Mouse (Mus musculus) heart, embryonic 15.5 days (tissue): ENCODE measurements around the gene Bola1. TPM values are rescaled to one million over a fixed set of nuclear protein-coding genes. Genes with fewer than 3 reads are reported as not detected.
"Not testable (repeated sequence)": the region's sequence is repeated elsewhere in the genome, so short reads cannot be mapped to it uniquely, and the experiment has no call there.

Experiments
- ATAC-seq: fragments of 200-750 bp; cut with Nextera tagmentation; replicated peaks from 2 replicates; pipeline ENCODE4 v1.8.0; 2017; ENCODE audit warnings: low read depth, moderate TSS enrichment; ENCODE audit not compliant: insufficient number of reproducible peaks, insufficient read depth, low FRiP score
- H3K27ac ChIP-seq: fragments of 300-500 bp; sonication (generic); 2 replicates; pipeline ENCODE4 v1.5.1; 2015; ENCODE audit warnings: mild to moderate bottlenecking, inconsistent platforms
- H3K27me3 ChIP-seq: fragments of 300-500 bp; sonication (generic); 2 replicates; pipeline ENCODE4 v1.6.1; 2015; ENCODE audit warnings: inconsistent platforms
- H3K36me3 ChIP-seq: fragments of 300-500 bp; sonication (generic); 2 replicates; pipeline ENCODE4 v1.6.1; 2015; ENCODE audit warnings: mild to moderate bottlenecking, inconsistent platforms
- H3K4me1 ChIP-seq: fragments of 300-500 bp; sonication (generic); replicated peaks from 2 replicates; pipeline ENCODE4 v1.6.1; 2015; ENCODE audit warnings: inconsistent platforms
- H3K4me2 ChIP-seq: fragments of 300-500 bp; sonication (generic); 2 replicates; pipeline ENCODE4 v1.6.1; 2015; ENCODE audit warnings: inconsistent platforms, mild to moderate bottlenecking, moderate library complexity
- H3K4me3 ChIP-seq: fragments of 300-500 bp; sonication (generic); 2 replicates; pipeline ENCODE4 v1.5.1; 2015; ENCODE audit warnings: mild to moderate bottlenecking, inconsistent platforms
- H3K9ac ChIP-seq: fragments of 300-500 bp; sonication (generic); 2 replicates; pipeline ENCODE4 v1.6.1; 2015; ENCODE audit warnings: mild to moderate bottlenecking, inconsistent platforms
- H3K9me3 ChIP-seq: fragments of 300-500 bp; sonication (generic); replicated peaks from 2 replicates; pipeline ENCODE4 v1.6.1; 2016; ENCODE audit warnings: inconsistent platforms
- WGBS: fragments of 180-500 bp; shearing (Covaris S2); methylation state at CpG from one replicate; pipeline ENCODE4 v1.1.7; 2015; ENCODE audit warnings: mixed read lengths; 5-methylcytosine and 5-hydroxymethylcytosine counted together
- polyA plus RNA-seq: library from polyadenylated mRNA; unstranded; fragments of >200 nt; fragmentation: Nextera tagmentation; extraction: Ambion mirVana; gene quantifications from 2 replicates; pipeline ENCODE4 v1.2.1, GENCODE M21; 2015

The Bola1 gene
- 40.7 and 40.8 TPM in 2 replicates for polyA plus RNA-seq

DNA sequence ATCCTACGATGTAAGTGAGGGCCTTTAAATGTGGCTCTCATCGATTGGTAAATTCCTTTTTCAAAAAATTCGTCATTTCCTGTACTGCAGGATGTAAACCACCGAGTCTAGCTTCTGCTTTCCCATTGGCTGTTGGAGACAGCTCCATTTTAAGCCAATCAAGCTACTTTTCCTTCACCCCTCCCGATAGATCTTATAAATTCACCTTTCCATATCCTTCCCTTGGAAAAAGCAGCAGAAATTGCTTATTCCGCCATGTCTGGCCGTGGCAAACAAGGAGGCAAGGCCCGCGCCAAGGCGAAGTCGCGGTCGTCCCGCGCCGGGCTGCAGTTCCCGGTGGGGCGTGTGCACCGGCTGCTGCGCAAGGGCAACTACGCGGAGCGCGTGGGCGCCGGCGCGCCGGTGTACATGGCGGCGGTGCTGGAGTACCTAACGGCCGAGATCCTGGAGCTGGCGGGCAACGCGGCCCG is at the start of gene Bola1, which contains the start of gene Hist2h2ab:
Gene Bola1, minus strand, starts transcription at position 49 of the 470 bp plus-strand sequence.
Gene Hist2h2ab, plus strand, starts transcription at position 205 of the 470 bp plus-strand sequence.
- Histone ChIP-seq H3K4me1 (peaks cover 33% of the 10 kb centered on the region), H3K9me3 (no peaks in the 10 kb centered on the region), H3K27ac (peak within 1 kb of the TSS; percentile 99), H3K4me3 (peak within 1 kb of the TSS; percentile 68), H3K27me3 (no peaks in the 10 kb centered on the region), H3K4me2 (peak within 1 kb of the TSS; percentile 83), H3K36me3 (no peaks in the 10 kb centered on the region), H3K9ac (peak within 1 kb of the TSS; percentile 79)
- peak; percentile 75 for ATAC-seq
- WGBS = 0% methylated on average over 37 of the region's 37 CpGs

DNA sequence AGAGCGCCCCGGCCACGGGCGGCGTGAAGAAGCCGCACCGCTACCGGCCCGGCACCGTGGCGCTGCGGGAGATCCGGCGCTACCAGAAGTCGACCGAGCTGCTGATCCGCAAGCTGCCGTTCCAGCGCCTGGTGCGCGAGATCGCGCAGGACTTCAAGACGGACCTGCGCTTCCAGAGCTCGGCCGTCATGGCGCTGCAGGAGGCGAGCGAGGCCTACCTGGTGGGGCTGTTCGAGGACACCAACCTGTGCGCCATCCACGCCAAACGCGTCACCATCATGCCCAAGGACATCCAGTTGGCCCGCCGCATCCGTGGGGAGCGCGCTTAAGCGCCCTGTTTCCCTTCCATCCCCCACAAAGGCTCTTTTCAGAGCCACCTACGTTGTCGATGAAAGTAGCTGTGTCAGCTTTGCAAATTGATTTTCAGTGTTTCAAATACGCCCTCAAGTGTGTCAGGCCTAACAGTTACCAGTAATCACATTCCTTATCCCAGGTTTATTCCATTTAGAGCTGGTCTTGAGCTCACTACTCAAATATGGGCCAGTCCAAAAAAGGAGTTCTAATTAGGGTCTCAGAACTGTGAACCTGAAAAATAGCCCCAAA is 49.4 kb upstream of the Bola1 start:
- peak; percentile 32; the same call in 1 of the 2 replicates for ATAC-seq
- H3K9me3 ChIP-seq, H3K36me3 ChIP-seq, H3K27me3 ChIP-seq: not testable (repeated sequence)
- H3K4me1 ChIP-seq = peaks cover 21% of the 10 kb centered on the region
- peak overlapping the region; percentile 82 for H3K4me2 ChIP-seq
- peak overlapping the region; percentile 96 for H3K27ac ChIP-seq
- 1% methylated on average over 15 of the region's 44 CpGs for WGBS
- peak overlapping the region; percentile 54 for H3K4me3 ChIP-seq
- peak overlapping the region; percentile 60 for H3K9ac ChIP-seq

DNA sequence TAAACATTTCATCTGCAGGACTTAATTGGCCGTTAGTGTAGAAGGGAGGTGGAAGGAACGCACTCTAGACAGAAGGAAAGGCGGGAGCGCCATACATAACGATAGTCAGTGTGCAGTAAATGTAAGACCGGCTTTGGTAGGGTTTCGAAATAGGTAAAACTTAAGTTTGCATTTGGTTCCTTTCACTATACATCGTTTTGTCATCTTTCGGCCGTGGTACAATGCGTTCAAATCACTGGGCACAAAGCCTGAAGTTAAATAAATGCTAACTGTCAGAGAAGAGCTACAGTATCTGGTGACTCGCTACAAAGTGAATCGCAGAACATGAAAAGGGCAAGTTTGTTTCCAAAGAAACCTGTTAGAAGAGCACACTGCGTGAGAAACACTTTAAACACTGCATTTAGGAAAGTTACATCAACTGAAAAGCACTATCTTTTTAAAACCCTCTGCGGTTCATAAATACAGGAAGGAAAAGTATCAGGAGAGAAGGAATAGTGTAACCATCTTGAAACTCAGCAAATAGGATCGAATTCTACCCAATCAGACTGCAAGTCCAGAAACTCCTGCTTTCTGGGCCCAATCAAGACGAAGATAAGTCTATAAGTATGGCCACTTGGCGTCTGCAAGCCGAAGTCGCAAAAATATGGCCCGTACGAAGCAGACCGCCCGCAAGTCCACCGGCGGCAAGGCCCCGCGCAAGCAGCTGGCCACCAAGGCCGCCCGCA is 48.7 kb upstream of the Bola1 start, which contains the start of gene Hist2h3b:
Gene Hist2h3b, plus strand, starts transcription at position 604 of the 725 bp plus-strand sequence.
- H3K9ac ChIP-seq = peak within 1 kb of the TSS; percentile 60
- H3K27me3 ChIP-seq = no peaks in the 10 kb centered on the region
- no peaks in the 10 kb centered on the region for H3K36me3 ChIP-seq
- peak within 1 kb of the TSS; percentile 54 for H3K4me3 ChIP-seq
- WGBS = 23% methylated on average over 30 of the region's 30 CpGs
- peaks cover 23% of the 10 kb centered on the region for H3K4me1 ChIP-seq
- ATAC-seq = peak; percentile 54
- peak within 1 kb of the TSS; percentile 82 for H3K4me2 ChIP-seq
- H3K9me3 ChIP-seq = no peaks in the 10 kb centered on the region
- H3K27ac ChIP-seq = peak within 1 kb of the TSS; percentile 96

DNA sequence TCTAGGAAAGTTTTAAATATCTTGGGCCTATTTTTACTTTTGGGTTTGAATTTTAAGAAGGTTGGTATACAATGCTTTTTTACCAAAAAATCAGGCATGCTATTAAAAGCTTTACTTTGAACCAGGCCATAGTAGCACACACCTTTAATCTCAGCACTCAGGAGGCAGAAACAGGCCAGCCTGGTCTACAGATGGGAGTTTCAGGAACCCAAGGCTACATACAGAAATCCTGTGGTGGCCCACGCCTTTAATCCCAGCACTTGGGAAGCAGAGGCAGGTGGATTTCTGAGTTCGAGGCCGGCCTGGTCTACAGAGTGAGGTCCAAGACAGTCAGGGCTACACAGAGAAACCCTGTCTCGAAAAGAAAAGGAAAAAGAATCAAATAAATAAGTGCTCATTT is 48.0 kb upstream of the Bola1 start:
- H3K27me3 ChIP-seq = no peaks in the 10 kb centered on the region
- ATAC-seq = no peak
- peak overlapping the region; percentile 88 for H3K27ac ChIP-seq
- peaks cover 23% of the 10 kb centered on the region for H3K4me1 ChIP-seq
- no peaks in the 10 kb centered on the region for H3K9me3 ChIP-seq
- H3K9ac ChIP-seq = no peak overlapping the region
- peak overlapping the region; percentile 82 for H3K4me2 ChIP-seq
- H3K4me3 ChIP-seq = no peak overlapping the region
- 80% methylated on average over 4 of the region's 4 CpGs for WGBS
- H3K36me3 ChIP-seq = no peaks in the 10 kb centered on the region

DNA sequence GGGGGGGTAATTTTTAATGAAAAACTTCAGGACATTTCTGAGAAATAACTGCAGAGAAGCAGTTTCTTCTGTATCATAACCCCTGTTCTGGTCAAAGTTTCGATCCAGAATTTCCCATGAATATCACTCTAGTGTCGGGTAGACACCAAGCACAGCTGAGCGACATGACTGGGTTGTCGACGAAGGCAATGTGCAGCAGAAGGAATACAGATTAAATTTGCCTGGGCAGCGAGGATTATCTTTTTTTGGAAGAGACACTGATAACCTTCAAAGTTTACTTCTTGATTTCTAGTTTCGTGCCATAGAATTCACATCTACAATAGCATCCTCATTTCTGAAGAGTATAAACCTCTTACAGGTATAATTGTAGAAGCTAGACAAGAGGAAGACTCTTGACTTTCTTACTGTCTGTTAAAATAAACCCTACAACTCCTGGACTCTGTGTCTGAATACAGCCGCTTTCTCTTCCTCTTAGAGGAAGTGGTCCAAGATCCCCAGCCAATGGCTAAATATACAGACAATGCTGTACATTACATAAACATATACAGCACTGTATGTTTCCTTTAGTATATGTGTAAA is 46.7 kb upstream of the Bola1 start:
- H3K9ac ChIP-seq = no peak overlapping the region
- 71% methylated on average over 8 of the region's 8 CpGs for WGBS

DNA sequence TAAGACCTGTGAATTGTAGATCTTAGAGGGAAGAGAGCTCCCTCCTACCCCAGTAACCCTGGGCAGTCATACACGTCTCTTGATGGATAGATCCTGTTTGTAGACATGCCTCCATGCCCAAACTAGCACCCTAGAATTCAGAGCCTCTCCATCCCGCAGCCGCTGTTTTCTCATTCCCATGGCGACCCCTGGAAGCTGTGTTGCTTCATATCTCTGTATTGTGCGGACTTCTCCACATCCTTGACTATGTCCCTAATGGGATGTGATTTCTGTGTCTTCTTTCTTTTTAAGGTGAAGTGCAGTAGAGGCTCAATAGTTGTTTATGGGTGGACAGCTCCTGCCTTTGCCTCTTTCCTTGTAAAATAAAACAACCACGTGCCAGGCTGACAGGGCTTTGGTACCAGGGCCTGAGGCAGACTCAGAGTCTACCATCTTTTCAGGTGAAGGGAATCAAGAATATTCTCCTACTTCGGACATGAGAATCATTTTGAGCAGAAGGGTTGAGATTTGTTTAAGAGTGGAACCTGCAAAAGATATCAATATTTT is 45.0 kb upstream of the Bola1 start:
- Histone ChIP-seq H3K4me1 (peaks cover 28% of the 10 kb centered on the region), H3K27me3 (no peaks in the 10 kb centered on the region), H3K4me2 (peak overlapping the region; percentile 86; the same call in 1 of the 2 replicates), H3K9ac (no peak overlapping the region; the same call in 1 of the 2 replicates), H3K9me3 (no peaks in the 10 kb centered on the region), H3K36me3 (no peaks in the 10 kb centered on the region), H3K4me3 (peak overlapping the region; percentile 76; the same call in 1 of the 2 replicates), H3K27ac (peak overlapping the region; percentile 99)
- WGBS = 77% methylated on average over 7 of the region's 7 CpGs
- no peak for ATAC-seq

More for the DNA sequence above, 46.7 kb upstream of the Bola1 start:
- no peak overlapping the region for H3K4me2 ChIP-seq
- no peaks in the 10 kb centered on the region for H3K27me3 ChIP-seq
- peaks cover 31% of the 10 kb centered on the region for H3K4me1 ChIP-seq
- H3K9me3 ChIP-seq = no peaks in the 10 kb centered on the region
- no peak for ATAC-seq
- no peak overlapping the region for H3K27ac ChIP-seq
- H3K4me3 ChIP-seq = no peak overlapping the region
- H3K36me3 ChIP-seq = no peaks in the 10 kb centered on the region

DNA sequence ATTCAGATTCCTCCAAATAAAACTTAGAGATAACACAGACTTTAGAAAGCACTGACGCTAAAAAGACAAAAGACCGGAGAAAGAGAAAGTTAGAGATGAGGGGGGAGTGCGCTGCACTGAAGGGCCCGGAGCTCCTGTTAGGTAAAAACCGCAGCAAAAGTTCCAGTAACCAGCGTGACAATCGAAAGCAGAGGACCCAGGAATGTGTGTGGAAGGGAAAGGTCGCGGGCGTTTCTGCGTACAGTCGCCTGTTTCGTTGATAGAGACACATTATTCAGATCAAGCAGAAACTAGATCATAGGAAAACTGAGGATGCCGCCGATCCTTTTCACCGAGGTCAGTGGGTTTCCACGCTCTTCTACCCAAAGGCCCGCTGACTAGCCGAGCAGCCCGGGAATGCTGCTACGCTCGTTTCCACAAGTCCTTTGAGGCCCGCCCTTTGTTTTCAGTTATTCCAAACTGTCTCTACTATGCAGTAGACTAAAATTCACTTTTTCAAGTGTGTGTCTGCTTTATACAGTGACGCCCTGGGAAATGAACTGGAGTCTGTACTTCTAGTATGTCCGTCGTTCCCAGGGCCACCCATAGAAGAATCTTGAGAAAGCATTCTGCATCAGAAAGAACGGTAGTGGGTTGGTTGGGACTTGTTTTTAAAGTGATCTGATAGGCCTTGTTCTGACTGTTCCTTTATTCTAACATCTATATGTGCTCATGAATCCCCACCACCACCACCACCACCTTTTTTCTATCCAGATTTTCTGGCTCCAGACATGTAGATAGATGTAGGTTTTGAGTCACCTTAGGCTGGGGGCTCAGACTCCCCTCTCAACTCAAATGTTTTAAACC is 44.3 kb upstream of the Bola1 start:
- Histone ChIP-seq H3K27me3 (no peaks in the 10 kb centered on the region), H3K4me3 (peak overlapping the region; percentile 76), H3K36me3 (no peaks in the 10 kb centered on the region), H3K4me1 (peaks cover 24% of the 10 kb centered on the region), H3K9ac (peak overlapping the region; percentile 67), H3K4me2 (peak overlapping the region; percentile 86), H3K27ac (peak overlapping the region; percentile 99), H3K9me3 (no peaks in the 10 kb centered on the region)
- peak; percentile 23; the same call in 1 of the 2 replicates for ATAC-seq
- 7% methylated on average over 27 of the region's 27 CpGs for WGBS

DNA sequence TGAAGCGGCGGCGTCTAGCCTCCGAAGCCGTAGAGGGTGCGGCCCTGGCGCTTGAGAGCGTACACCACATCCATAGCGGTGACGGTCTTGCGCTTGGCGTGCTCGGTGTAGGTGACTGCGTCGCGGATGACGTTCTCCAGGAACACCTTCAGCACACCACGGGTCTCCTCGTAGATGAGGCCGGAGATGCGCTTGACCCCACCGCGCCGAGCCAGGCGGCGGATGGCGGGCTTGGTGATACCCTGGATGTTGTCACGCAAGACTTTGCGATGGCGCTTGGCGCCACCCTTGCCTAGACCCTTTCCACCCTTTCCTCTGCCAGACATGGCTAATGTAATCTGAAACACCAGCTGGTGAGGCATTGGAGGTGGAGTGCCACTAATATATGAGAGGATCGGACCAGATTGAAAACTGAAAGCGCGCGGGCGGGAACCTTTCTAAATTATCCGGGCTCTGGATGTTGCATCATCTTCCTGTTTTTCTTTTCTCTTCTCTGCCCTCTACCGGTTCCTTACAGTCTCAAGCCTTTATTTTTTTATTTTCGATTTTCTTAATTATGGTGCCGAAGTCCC is 43.6 kb upstream of the Bola1 start, which contains the start of gene Hist2h4:
Gene Hist2h4, minus strand, starts transcription at position 333 of the 572 bp plus-strand sequence.
- H3K4me2 ChIP-seq = peak within 1 kb of the TSS; percentile 86
- H3K9me3 ChIP-seq = no peaks in the 10 kb centered on the region
- peak; percentile 81 for ATAC-seq
- H3K9ac ChIP-seq = peak within 1 kb of the TSS; percentile 79
- peaks cover 21% of the 10 kb centered on the region for H3K4me1 ChIP-seq
- peak within 1 kb of the TSS; percentile 76 for H3K4me3 ChIP-seq
- no peaks in the 10 kb centered on the region for H3K36me3 ChIP-seq
- no peaks in the 10 kb centered on the region for H3K27me3 ChIP-seq
- under 1% methylated on average over 40 of the region's 40 CpGs for WGBS
- peak within 1 kb of the TSS; percentile 99 for H3K27ac ChIP-seq

DNA sequence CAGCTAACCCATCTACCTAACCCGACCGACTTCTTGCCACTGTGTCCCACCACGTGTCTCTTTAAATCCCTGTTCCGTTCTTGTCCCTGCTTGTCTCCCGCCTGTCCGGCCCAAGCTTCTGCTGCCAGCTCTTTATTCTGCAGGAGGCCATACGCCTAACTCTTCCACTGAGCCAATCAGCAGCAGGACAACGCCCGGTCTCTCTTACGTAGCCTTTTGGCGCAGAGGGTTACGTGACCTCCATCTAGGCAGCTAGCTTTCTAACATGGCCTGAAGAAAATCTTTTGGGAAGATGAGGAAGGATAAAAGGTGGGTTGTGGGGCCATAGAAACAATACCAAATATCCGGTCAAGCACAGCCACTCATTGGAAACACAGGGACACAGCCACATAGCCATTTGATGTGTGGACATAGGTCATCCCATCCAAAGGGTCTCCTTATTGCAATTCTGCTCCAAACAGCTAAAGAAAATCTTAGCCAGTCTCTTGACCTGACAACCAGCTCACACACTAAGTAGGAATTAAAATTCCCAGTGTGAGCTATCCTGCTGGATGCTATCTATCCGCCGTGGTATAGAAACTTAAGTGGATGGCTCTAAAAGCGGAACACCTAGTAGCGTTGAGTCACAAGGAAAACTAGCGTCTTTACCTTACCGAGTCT is 42.8 kb upstream of the Bola1 start:
- Histone ChIP-seq H3K27me3 (no peaks in the 10 kb centered on the region), H3K9me3 (no peaks in the 10 kb centered on the region), H3K9ac (peak overlapping the region; percentile 79), H3K4me1 (peaks cover 16% of the 10 kb centered on the region), H3K27ac (peak overlapping the region; percentile 99), H3K4me2 (peak overlapping the region; percentile 86), H3K36me3 (no peaks in the 10 kb centered on the region), H3K4me3 (peak overlapping the region; percentile 76)
- ATAC-seq = peak; percentile 86
- under 1% methylated on average over 19 of the region's 19 CpGs for WGBS

DNA sequence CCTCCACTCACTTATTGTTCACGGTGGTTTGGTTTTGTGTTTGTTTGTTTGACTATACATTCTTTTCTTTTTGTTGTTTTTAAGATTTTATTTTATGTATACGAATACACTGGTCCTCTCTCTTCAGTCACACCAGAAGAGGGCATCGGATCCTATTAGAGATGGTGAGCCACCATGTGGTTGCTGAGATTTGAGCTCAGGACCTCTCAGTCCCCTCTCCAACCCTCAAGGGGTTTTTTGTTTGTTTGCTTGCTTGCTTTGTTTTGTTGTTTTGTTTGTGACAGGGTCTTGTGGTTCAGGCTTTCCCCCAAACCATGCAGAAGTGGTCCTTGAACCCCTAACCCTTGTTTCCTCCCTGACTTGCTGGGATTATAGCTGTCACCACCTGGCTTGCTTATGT is 42.1 kb upstream of the Bola1 start:
- peak overlapping the region; percentile 31; the same call in 1 of the 2 replicates for H3K9ac ChIP-seq
- WGBS = 48% methylated on average over 3 of the region's 3 CpGs
- no peak for ATAC-seq
- H3K4me2 ChIP-seq = peak overlapping the region; percentile 86
- H3K4me1 ChIP-seq = peaks cover 16% of the 10 kb centered on the region
- no peaks in the 10 kb centered on the region for H3K27me3 ChIP-seq
- no peaks in the 10 kb centered on the region for H3K36me3 ChIP-seq
- peak overlapping the region; percentile 99 for H3K27ac ChIP-seq
- peak overlapping the region; percentile 76 for H3K4me3 ChIP-seq
- H3K9me3 ChIP-seq = no peaks in the 10 kb centered on the region
